Mouse (Mus musculus) CD4-positive naive resting alpha-beta T cell, adult 76 days (primary cell): ENCODE data around the gene Pik3r5. TPM values are rescaled to one million over a fixed set of nuclear protein-coding genes. Genes with fewer than 3 reads are reported as not detected.

Source experiments
- total RNA-seq: library from RNA; stranded (reverse); gene quantifications from one replicate; pipeline ENCODE4 v1.2.4, GENCODE M21; 2023

Pik3r5 gene
- total RNA-seq: 227 TPM

GRCm38 (mm10) chr11:68431699-68432360 lies at the start of gene Pik3r5:
Gene Pik3r5, plus strand, starts transcription at chr11:68432121.

GRCm38 (mm10) chr11:68400727-68401219 lies 31.1 kb upstream of the Pik3r5 start, which contains the start of gene Ntn1:
Gene Ntn1, minus strand, starts transcription at chr11:68400823.

DNA sequence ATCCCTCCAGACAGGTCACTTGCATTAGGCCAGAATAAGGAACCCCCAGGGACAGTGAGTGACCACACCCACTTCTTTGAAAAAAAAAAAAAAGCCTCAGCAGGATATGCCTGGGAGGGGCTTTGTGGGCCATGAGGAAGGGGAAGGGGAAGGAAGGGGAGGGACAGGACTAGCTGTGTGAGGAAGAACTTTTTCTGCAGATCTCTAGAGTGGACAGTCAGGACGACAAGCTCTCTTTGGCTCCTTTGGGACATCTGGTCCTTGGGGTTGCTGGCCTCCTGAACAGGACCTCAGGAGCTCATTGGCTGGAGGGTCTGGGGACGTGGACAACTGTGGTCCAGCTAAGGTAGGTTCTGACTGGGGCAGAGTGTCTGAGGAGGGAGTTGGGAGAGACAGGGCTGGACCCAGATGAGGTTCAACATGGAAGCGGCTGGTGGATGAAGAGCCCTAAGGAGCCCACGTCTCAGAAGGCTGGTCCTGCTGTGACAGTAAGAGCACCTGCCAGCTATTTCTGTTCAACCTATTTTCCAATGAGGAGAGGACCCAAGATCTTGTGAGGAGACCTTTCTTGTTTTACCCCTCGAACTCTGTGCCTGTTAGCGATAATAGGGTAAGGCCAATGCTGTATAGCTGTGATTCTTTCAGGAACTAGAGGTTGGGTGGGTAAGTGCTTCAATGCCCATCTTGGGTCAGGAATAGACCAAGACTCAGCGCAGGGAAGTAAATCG lies 71.1 kb downstream of the Pik3r5 start, which contains the start of gene Pik3r6:
Gene Pik3r6 (plus strand): TSS at position 118 of the 728 bp plus-strand sequence.

Other genes starting within 250 kb of the Pik3r5 start
- 0.47 TPM for gene Ntn1, start 31.3 kb upstream of the Pik3r5 start, total RNA-seq
- gene Pik3r6, start 70.9 kb downstream of the Pik3r5 start, total RNA-seq: not detected
- gene Mfsd6l, start 124.1 kb downstream of the Pik3r5 start, total RNA-seq: not detected
- not detected for gene Ccdc42, start 154.9 kb downstream of the Pik3r5 start, total RNA-seq